Mouse (Mus musculus): ENCODE results near the gene 4930590J08Rik. TPM values are rescaled to one million over a fixed set of nuclear protein-coding genes. Genes with fewer than 3 reads are reported as not detected.

The 4930590J08Rik gene
- polyA plus RNA-seq, 1 experiment = 3.7 TPM

GRCm38 (mm10) chr6:91992823-91993222 lies 90.2 kb downstream of the 4930590J08Rik start:
- no peak for TF ChIP-seq POLR2A (IDR thresholded peaks at IDR 0.05; ENCODE audit: borderline replicate concordance, insufficient read depth, low read length)
- no peak for TF ChIP-seq CTCF (IDR thresholded peaks at IDR 0.05; ENCODE audit: borderline replicate concordance, insufficient read depth, low read depth, low read length)
- Histone ChIP-seq H3K4me3 (replicated peaks; ENCODE audit: insufficient read depth, low read depth, low read length) (no peak overlapping the region), H3K4me1 (ENCODE audit: control insufficient read depth, insufficient read depth, low read length) (peaks cover 5% of the 10 kb centered on the region; the same call in 1 of the 2 replicates), H3K27me3 (ENCODE audit: control insufficient read depth, insufficient read depth, low read length) (no peaks in the 10 kb centered on the region), H3K27ac (ENCODE audit: insufficient read depth, low read length) (no peak overlapping the region)
- DNase-seq = no peak
- 71% methylated on average over 2 of the region's 2 CpGs for WGBS

- WGBS = 81% methylated on average over 8 of the region's 8 CpGs
- no peak overlapping the region for H3K27ac ChIP-seq (ENCODE audit: insufficient read depth, low read length)
- no peak for TF ChIP-seq POLR2A (IDR thresholded peaks at IDR 0.05; ENCODE audit: borderline replicate concordance, insufficient read depth, low read length)
- TF ChIP-seq CTCF (IDR thresholded peaks at IDR 0.05; ENCODE audit: borderline replicate concordance, insufficient read depth, low read depth, low read length) = no peak
- H3K4me3 ChIP-seq (replicated peaks; ENCODE audit: insufficient read depth, low read depth, low read length) = no peak overlapping the region
- H3K4me1 ChIP-seq (ENCODE audit: control insufficient read depth, insufficient read depth, low read length) = peaks cover 5% of the 10 kb centered on the region; the same call in 1 of the 2 replicates
- DNase-seq = no peak
- no peaks in the 10 kb centered on the region for H3K27me3 ChIP-seq (ENCODE audit: control insufficient read depth, insufficient read depth, low read length)
Observed at GRCm38 (mm10) chr6:91993795-91994505, 91.3 kb downstream of the 4930590J08Rik start.

GRCm38 (mm10) chr6:91996072-91996471 lies 93.5 kb downstream of the 4930590J08Rik start:
- no peak for DNase-seq
- Histone ChIP-seq H3K27ac (ENCODE audit: insufficient read depth, low read length) (no peak overlapping the region), H3K4me1 (ENCODE audit: control insufficient read depth, insufficient read depth, low read length) (no peaks in the 10 kb centered on the region), H3K27me3 (ENCODE audit: control insufficient read depth, insufficient read depth, low read length) (no peaks in the 10 kb centered on the region), H3K4me3 (replicated peaks; ENCODE audit: insufficient read depth, low read depth, low read length) (no peak overlapping the region)
- no peak for TF ChIP-seq CTCF (IDR thresholded peaks at IDR 0.05; ENCODE audit: borderline replicate concordance, insufficient read depth, low read depth, low read length)
- TF ChIP-seq POLR2A (IDR thresholded peaks at IDR 0.05; ENCODE audit: borderline replicate concordance, insufficient read depth, low read length) = no peak
- WGBS = 65% methylated on average over 8 of the region's 8 CpGs

Other genes starting within 250 kb of the 4930590J08Rik start
- gene Slc6a6, start 218.8 kb upstream of the 4930590J08Rik start, polyA plus RNA-seq (2012; rRNA removed) = 73.3 and 79.3 TPM in 2 replicates
- gene Grip2, start 75.6 kb upstream of the 4930590J08Rik start, polyA plus RNA-seq (2012; rRNA removed) = 13.5 and 15.5 TPM in 2 replicates
- 20.7 and 21.4 TPM in 2 replicates for gene Ccdc174, start 24.8 kb upstream of the 4930590J08Rik start, polyA plus RNA-seq (2012; rRNA removed)
- 4.5 and 4.9 TPM in 2 replicates for gene Fgd5, start 76.1 kb downstream of the 4930590J08Rik start, polyA plus RNA-seq (2012; rRNA removed)
- gene Nr2c2, start 188.6 kb downstream of the 4930590J08Rik start, polyA plus RNA-seq (2012; rRNA removed) = 36.6 and 37.9 TPM in 2 replicates

Measured in cerebellum, adult 2 months (tissue).